Mouse (Mus musculus) erythroid progenitor cell, adult 5-6 weeks (primary cell): ENCODE data around the gene Efl1. TPM values are rescaled to one million over a fixed set of nuclear protein-coding genes. Genes with fewer than 3 reads are reported as not detected.
"Not testable (repeated sequence)": the region's sequence is repeated elsewhere in the genome, so short reads cannot be mapped to it uniquely, and the experiment has no call there.

Experiments
- ATAC-seq: replicated peaks from 2 replicates; pipeline ENCODE4 v1.8.0; 2016; ENCODE audit warnings: moderate number of reproducible peaks, mild to moderate bottlenecking, moderate TSS enrichment, inconsistent platforms; ENCODE audit not compliant: poor library complexity, low FRiP score, severe bottlenecking
- total RNA-seq, 2 experiments: library from RNA; stranded (forward) in 1 of 2; stranded (reverse) in 1 of 2; fragments of 150-400 nt in 1 of 2; fragments of 186-747, 209-891 nt in 1 of 2; gene quantifications; 2 replicates each; pipeline versions ENCODE4 v1.2.3 to v1.2.4; 2015 to 2017; ENCODE audit warnings: low replicate concordance in 2 of 2

The Efl1 gene
- total RNA-seq, 2 experiments from 2014 or later = 3.4 to 4.2 TPM

GRCm38 (mm10) chr7:82749239-82749638 lies 100.8 kb downstream of the Efl1 start:
- no peak for ATAC-seq

DNA sequence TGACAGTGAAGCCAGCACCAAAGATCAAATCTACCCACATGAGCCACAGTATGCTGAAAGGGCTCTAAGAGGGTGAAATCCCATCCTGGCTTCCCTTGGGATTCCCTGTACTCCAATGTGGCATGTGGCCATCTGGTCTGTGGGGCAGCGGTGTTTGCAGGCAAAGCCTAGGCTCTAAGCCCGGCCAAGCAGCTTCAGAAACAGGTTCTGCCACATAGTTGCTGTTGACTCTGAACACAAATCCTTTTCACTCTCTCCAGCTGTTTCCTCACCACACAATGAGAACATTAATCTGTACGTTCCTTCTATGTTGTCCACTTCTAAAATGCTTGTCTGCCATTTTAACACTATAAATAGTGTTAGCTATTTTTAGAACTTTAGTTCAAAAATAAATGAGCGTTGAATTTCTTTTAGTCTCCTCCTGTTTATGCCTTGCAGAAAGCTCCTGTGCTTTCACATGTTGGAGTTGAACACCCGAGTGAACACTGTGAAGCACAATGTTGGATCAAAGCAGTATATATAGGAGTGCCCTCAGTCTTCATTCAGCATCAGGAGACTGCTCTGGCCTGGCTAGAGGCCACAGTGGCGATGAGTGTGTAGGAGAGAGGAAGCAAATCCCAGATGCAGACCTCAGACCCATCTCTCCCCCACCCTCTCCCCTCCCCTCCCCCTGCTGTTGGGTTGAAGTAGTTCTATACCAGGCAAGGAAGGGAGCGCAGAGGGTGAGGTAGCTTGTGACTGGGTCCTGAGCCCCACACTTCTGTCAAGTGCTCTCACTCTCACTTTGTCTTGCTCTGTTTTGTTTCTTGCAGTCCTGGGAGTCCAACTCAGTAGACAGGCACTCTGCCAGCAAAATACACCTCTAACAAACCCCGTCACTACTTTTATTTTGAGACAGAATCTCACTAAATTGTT lies 104.0 kb downstream of the Efl1 start:
- no peak for ATAC-seq

DNA sequence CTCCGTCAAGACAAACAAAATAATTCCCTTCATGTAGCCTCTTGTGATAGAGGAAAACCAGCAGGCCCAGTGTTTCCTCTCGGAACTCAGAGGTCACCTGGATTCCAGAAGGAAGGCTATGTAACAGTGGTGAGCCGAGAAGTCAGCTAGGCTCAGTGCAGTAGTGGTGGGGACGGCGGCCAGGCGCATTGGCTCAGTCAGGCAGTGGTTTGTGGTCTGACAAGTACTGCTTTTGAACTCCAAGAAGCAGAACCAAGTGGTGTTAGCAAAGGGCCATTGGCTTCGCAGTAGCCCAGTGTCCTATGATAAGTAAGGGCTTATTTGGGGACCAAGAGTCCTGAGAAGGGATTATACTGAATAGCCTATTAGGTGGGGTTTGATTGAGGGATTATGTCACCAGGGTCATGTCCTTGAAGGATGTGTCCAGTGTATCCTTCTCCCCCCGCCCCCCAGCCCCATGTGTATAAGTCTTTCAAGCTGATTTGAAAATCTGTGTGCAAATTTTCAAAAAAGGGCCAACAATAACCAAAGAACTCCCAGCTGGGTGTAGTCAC lies 107.3 kb downstream of the Efl1 start:
- ATAC-seq = no peak

DNA sequence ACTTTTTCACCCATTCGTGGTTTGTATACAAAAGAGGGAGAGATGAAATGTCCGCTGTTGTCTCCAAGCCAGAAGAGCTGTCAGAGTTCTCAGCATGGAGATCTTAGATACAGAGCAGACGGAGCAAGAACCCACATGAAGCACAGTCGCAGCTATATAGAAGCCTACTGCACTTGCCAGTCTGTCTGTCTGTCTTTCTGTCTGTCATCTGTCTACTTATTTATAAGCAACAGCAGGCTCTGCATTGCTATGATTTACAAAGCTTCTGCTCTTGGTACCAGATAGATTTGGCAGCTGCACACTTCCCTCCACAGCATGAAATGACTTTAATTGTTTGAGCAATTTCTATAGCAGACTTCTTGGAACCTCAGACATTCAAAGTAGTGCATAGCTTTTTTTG lies 110.1 kb downstream of the Efl1 start:
- no peak for ATAC-seq

GRCm38 (mm10) chr7:82759091-82759490 lies 110.7 kb downstream of the Efl1 start:
- no peak for ATAC-seq

GRCm38 (mm10) chr7:82764951-82765350 lies 116.5 kb downstream of the Efl1 start:
- no peak for ATAC-seq

GRCm38 (mm10) chr7:82766623-82767022 lies 118.2 kb downstream of the Efl1 start:
- no peak for ATAC-seq

DNA sequence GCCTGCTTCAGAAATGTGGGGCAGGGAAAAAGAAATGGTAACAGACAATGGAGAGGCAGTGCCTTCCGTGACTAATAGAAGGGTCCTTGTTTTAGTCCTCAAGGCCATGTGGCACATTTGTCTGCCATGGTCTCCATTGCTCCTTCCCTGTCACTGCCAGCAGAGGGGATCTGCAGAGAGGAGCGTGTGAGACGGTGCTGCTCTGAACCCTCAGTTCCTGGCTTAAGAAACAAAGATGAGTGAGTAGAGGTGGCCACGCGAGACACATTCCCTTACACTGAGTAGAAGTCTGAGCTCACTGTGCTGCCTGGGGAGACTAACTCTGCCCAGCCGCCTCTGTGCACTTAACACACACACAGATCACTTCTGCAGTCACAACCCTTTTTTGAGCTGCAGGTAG lies 121.8 kb downstream of the Efl1 start:
- ATAC-seq = no peak

- ATAC-seq = peak; percentile 70; the same call in 1 of the 2 replicates
Measured at GRCm38 (mm10) chr7:82770957-82771660, 122.7 kb downstream of the Efl1 start.

- not testable (repeated sequence) for ATAC-seq
Measured at GRCm38 (mm10) chr7:82771661-82772021, 123.2 kb downstream of the Efl1 start.

DNA sequence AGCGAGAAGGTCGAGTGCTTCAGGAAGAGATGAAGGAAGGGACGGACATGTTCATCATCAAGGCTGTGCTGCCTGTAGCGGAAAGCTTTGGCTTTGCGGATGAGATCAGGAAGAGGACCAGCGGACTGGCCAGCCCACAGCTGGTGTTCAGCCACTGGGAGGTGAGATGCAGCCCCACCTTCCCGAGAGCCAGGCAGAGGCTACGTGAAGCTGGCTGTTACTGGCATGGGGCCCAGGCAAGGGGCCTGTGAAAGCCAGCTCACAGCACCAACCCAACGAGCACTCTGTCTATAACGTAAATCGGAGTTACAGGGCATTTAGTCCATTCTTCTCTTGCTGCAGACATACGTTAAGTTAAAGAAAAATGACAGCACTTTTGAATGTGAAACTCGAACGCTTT lies 124.1 kb downstream of the Efl1 start:
- ATAC-seq = no peak

GRCm38 (mm10) chr7:82773150-82773549 lies 124.7 kb downstream of the Efl1 start:
- ATAC-seq = no peak

DNA sequence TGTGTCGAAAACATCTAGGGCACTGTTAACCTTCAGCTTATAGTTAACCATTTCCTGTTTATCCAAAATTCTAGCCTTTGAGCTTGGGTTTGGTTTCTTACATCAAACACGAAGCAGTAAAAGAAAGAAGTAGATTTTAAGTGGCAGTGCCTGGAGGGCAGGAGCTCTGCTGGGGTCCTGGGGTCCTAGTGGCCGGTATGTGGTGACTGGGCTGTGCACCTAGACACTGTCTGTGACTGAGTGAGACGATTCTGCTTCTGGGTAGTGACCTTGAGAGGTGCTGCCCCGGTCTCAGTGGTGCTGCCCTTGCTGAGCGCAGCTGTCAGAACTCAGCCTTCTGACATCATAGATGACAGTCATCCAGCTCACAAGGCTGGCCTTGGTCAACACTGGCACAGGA lies 125.5 kb downstream of the Efl1 start:
- no peak for ATAC-seq

- ATAC-seq = no peak
Measured at GRCm38 (mm10) chr7:82775090-82775489, 126.7 kb downstream of the Efl1 start.

- ATAC-seq = no peak
Measured at GRCm38 (mm10) chr7:82783071-82783470, 134.7 kb downstream of the Efl1 start.

- ATAC-seq = no peak
Measured at GRCm38 (mm10) chr7:82783693-82784092, 135.3 kb downstream of the Efl1 start.

- no peak for ATAC-seq
Measured at GRCm38 (mm10) chr7:82785335-82785934, 137.0 kb downstream of the Efl1 start.

- ATAC-seq = no peak
Measured at GRCm38 (mm10) chr7:82785970-82786647, 137.7 kb downstream of the Efl1 start.

DNA sequence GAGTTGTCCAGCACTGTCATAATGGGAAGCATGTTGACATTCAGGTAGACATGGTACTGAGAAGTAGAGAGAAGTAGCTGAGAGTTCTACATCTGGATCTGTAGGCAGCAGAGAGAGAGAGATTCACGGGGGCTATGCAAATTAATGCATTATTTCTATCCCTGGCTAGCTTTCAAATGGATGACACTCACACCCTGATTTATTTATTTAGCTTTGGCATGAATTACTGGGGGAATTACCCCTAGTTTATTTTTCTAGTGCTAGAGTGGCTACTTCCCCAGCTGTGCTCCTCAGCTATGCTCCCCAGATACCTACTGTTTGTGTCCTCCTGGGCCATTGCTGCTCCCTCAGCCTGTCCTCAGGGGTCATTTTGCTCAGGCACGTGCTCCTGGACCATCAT lies 144.2 kb downstream of the Efl1 start:
- ATAC-seq = no peak

GRCm38 (mm10) chr7:82793111-82793510 lies 144.7 kb downstream of the Efl1 start:
- no peak for ATAC-seq
